Mouse (Mus musculus) erythroblast, embryonic 14.5 days (primary cell): ENCODE results near the gene Slc5a1.

Experiments used
- GATA1 ChIP-seq: IDR thresholded peaks from 2 replicates; pipeline ENCODE4 v1.6.1; 2012; ENCODE audit warnings: low read length, inconsistent platforms, mixed read lengths
- TAL1 ChIP-seq: IDR thresholded peaks from 3 replicates; pipeline ENCODE4 v1.6.1; 2012; ENCODE audit warnings: low read length, inconsistent platforms, mixed read lengths

DNA sequence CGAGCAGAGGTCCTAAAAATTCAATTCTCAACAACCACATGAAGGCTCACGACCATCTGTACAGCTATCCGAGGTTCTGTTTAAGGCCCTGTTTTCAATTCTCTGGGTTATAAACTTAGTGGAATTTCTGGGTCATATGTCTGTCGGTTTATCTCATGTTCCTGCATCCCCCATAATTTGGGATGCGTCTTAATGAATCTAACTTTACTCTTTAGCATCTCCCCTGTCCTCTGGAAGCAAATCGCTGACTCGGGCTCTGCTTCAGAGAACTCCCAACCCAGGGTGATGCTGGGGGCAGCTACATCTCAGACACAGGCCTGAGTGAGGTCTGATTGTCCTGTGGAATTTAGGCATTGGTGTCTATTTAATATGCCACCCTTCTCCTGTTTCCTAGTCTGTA is 100.3 kb downstream of the Slc5a1 start:
- TF ChIP-seq TAL1 (no peak), GATA1 (no peak)
